Mouse (Mus musculus) liver, embryonic 16.5 days (tissue): ENCODE data around the gene Tjp1. TPM values are rescaled to one million over a fixed set of nuclear protein-coding genes. Genes with fewer than 3 reads are reported as not detected.

ENCODE experiments used
- ATAC-seq: fragments of 200-750 bp; cut with Nextera tagmentation; 2 replicates; pipeline ENCODE4 v1.8.0; 2017; ENCODE audit warnings: low read depth, mild to moderate bottlenecking, moderate number of reproducible peaks, moderate library complexity
- H3K27ac ChIP-seq: fragments of 300-500 bp; sonication (generic); 2 replicates; pipeline ENCODE4 v1.5.1; 2014; ENCODE audit warnings: mild to moderate bottlenecking, low read length
- H3K27me3 ChIP-seq: fragments of 300-500 bp; sonication (generic); 2 replicates; pipeline ENCODE4 v1.6.1; 2014; ENCODE audit warnings: low read depth, low read length, mixed read lengths; ENCODE audit not compliant: control insufficient read depth, insufficient read depth
- H3K36me3 ChIP-seq: fragments of 300-500 bp; sonication (generic); 2 replicates; pipeline ENCODE4 v1.6.1; 2014; ENCODE audit warnings: mild to moderate bottlenecking; ENCODE audit not compliant: control insufficient read depth, insufficient read depth
- H3K4me1 ChIP-seq: fragments of 300-500 bp; sonication (generic); 2 replicates; pipeline ENCODE4 v1.6.1; 2014; ENCODE audit warnings: low read depth, low read length, mixed read lengths; ENCODE audit not compliant: control insufficient read depth
- H3K4me2 ChIP-seq: fragments of 300-500 bp; sonication (generic); 2 replicates; pipeline ENCODE4 v1.6.1; 2014; ENCODE audit warnings: low read depth, low read length, mixed read lengths
- H3K4me3 ChIP-seq: fragments of 300-500 bp; sonication (generic); 2 replicates; pipeline ENCODE4 v1.5.1; 2014; ENCODE audit warnings: low read depth, mild to moderate bottlenecking, low read length
- H3K9ac ChIP-seq: fragments of 300-500 bp; sonication (generic); 2 replicates; pipeline ENCODE4 v1.6.1; 2014; ENCODE audit warnings: low read depth, low read length
- H3K9me3 ChIP-seq: fragments of 300-500 bp; sonication (generic); replicated peaks from 2 replicates; pipeline ENCODE4 v1.6.1; 2016; ENCODE audit warnings: low read length; ENCODE audit not compliant: control insufficient read depth
- WGBS: fragments of 180-500 bp; shearing (Covaris S2); extraction: QIAGEN DNeasy Blood & Tissue Kit; methylation state at CpG from one replicate; pipeline ENCODE4 v1.1.7; 2014; ENCODE audit not compliant: insufficient replicate concordance; 5-methylcytosine and 5-hydroxymethylcytosine counted together
- polyA plus RNA-seq: library from polyadenylated mRNA; unstranded; fragments of >200 nt; fragmentation: Nextera tagmentation; extraction: Ambion mirVana; gene quantifications from 2 replicates; pipeline ENCODE4 v1.2.1, GENCODE M21; 2015

Gene Tjp1
- polyA plus RNA-seq, 1 experiment from 2014 or later, result 5.1 TPM

DNA sequence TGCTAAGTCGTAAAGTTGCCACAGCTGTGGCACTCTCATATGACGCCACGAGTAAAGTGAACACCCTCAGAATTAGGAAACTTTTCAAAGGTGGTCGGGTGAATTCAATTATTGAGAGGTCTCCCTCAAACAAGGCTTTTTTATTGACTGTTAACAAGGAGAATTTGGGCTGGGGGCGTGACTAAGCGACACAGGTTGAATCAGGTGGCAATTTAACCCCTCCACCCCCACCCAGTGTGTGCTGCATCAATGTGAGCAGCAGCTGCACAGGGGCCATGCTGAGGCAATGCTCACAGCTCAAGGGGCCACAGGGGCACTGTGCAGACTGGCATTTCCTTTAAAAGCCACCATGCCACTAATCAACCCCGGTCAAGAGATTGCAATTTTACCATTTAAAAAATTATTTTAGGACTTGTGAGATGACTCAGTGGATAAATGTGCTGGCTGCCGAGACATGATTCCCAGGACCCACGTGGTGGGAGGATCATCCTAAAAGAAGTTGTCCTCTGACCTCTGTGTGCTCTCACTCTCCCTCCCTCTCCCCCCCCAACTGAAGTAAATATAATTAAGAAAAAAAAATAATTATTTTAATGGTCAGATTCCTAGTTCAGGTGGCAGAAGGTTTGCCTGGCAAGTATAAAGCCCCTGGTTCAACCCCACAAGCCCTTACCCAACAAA lies 96.4 kb downstream of the Tjp1 start:
- H3K36me3 ChIP-seq, result no peaks in the 10 kb centered on the region
- no peaks in the 10 kb centered on the region for H3K27me3 ChIP-seq
- H3K4me1 ChIP-seq, result no peaks in the 10 kb centered on the region
- no peak overlapping the region for H3K4me2 ChIP-seq
- H3K27ac ChIP-seq, result no peak overlapping the region
- no peak overlapping the region for H3K4me3 ChIP-seq
- no peak overlapping the region for H3K9ac ChIP-seq
- no peaks in the 10 kb centered on the region for H3K9me3 ChIP-seq
- no peak for ATAC-seq
- WGBS, result 34% methylated on average over 9 of the region's 9 CpGs

GRCm38 (mm10) chr7:65430401-65430800 lies 97.2 kb downstream of the Tjp1 start:
- Histone ChIP-seq H3K27ac (no peak overlapping the region), H3K9me3 (no peaks in the 10 kb centered on the region), H3K27me3 (no peaks in the 10 kb centered on the region), H3K9ac (no peak overlapping the region), H3K4me2 (no peak overlapping the region), H3K36me3 (no peaks in the 10 kb centered on the region), H3K4me3 (no peak overlapping the region), H3K4me1 (no peaks in the 10 kb centered on the region)
- 34% methylated on average over 8 of the region's 8 CpGs for WGBS
- no peak for ATAC-seq

DNA sequence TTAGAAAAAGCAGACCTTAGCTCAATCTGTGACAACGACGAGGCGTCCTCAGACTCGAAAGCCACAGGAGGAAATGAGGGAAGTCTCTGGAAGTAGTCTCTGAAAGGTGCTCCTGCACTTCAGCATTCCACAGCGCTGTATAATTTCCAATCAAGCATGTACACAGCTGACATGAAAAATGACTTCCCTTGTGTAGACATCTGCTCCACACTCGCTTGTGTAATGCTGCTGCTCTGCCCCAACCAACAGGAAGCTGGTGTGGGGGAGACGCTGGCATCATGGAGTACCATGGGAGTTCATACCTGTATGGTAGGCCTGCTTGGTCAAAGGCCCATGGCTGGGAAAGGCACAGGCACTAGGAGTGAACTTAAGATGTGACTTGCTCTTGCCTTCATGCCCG lies 103.1 kb downstream of the Tjp1 start:
- no peaks in the 10 kb centered on the region for H3K4me1 ChIP-seq
- WGBS, result 28% methylated on average over 8 of the region's 8 CpGs
- H3K4me2 ChIP-seq, result no peak overlapping the region
- ATAC-seq, result no peak
- H3K36me3 ChIP-seq, result no peaks in the 10 kb centered on the region
- H3K4me3 ChIP-seq, result no peak overlapping the region
- H3K27me3 ChIP-seq, result no peaks in the 10 kb centered on the region
- H3K27ac ChIP-seq, result no peak overlapping the region
- no peaks in the 10 kb centered on the region for H3K9me3 ChIP-seq
- H3K9ac ChIP-seq, result no peak overlapping the region

DNA sequence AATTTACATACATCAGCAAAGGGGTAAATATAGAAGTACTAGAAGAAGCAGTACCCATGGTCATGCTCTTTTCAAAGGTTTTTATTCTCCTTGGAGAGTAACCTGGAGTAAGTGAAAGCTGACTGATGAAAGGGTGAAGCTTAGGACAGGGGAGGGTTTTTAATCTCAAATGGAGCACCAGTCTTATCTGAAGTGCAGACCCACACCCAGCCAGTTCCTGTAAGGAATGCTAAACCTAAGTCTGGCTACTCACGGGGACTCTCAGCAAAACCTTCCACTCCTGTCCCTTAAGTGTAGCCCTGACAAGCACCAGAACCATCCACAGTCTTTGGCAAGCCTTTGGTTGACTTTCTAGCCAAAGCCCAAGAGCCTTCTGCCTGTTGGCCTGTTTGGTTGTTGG lies 105.1 kb downstream of the Tjp1 start:
- Histone ChIP-seq H3K9ac (no peak overlapping the region), H3K27ac (no peak overlapping the region), H3K27me3 (no peaks in the 10 kb centered on the region), H3K4me1 (no peaks in the 10 kb centered on the region), H3K4me2 (no peak overlapping the region), H3K4me3 (no peak overlapping the region), H3K36me3 (no peaks in the 10 kb centered on the region), H3K9me3 (no peaks in the 10 kb centered on the region)
- WGBS, result 25% methylated on average over 1 of the region's 1 CpGs
- ATAC-seq, result no peak

GRCm38 (mm10) chr7:65421451-65421850 lies 106.1 kb downstream of the Tjp1 start:
- 10% methylated on average over 10 of the region's 10 CpGs for WGBS
- no peaks in the 10 kb centered on the region for H3K36me3 ChIP-seq
- ATAC-seq, result peak; percentile 58
- H3K9me3 ChIP-seq, result no peaks in the 10 kb centered on the region
- H3K27ac ChIP-seq, result no peak overlapping the region
- no peak overlapping the region for H3K4me2 ChIP-seq
- no peaks in the 10 kb centered on the region for H3K27me3 ChIP-seq
- H3K9ac ChIP-seq, result no peak overlapping the region
- H3K4me1 ChIP-seq, result no peaks in the 10 kb centered on the region
- no peak overlapping the region for H3K4me3 ChIP-seq

DNA sequence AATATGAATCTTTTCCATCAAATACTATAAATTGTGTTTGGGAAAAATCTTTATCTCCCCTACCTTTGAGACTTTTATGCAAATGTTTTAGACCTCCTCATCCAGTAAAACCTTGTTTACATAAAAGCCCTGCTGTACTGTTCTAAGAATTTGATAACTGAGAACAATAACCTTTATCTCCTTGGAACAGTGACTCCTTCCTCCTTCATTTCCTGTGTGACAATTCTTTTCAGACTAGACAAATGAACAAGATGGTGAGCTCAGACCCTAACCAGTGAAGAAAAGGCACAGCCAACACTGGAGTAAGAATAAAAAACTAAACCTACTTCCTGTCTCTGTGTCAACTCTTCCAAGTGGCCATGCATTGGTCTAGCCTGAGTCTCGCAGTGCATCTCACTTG lies 107.7 kb downstream of the Tjp1 start:
- no peaks in the 10 kb centered on the region for H3K4me1 ChIP-seq
- WGBS, result 22% methylated on average over 1 of the region's 1 CpGs

DNA sequence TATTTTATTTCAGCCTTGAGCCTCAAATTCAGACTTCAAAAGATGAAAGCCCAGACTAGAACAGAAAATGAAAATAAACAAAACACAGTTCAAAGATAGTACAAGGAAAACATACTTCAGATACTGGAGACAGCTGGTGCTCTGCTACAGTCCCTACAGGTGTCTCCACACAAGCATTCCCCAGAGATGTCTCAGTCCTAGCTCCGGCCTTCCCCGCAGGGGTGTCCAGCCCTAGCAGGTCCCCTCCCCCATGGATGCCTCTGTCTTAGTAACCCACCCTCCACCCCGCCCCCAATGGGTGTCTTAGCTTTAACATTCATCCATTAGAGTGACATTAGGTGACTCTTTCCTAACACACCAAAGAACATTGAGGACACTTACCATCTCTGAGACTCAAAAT lies 108.6 kb downstream of the Tjp1 start:
- no peaks in the 10 kb centered on the region for H3K27me3 ChIP-seq
- ATAC-seq, result no peak
- 59% methylated on average over 3 of the region's 3 CpGs for whole genome bisulfite sequencing
- H3K9me3 ChIP-seq, result no peaks in the 10 kb centered on the region
- no peaks in the 10 kb centered on the region for H3K4me1 ChIP-seq
- H3K4me2 ChIP-seq, result no peak overlapping the region
- no peak overlapping the region for H3K27ac ChIP-seq
- no peaks in the 10 kb centered on the region for H3K36me3 ChIP-seq
- no peak overlapping the region for H3K4me3 ChIP-seq
- H3K9ac ChIP-seq, result no peak overlapping the region

More for the DNA sequence above, 107.7 kb downstream of the Tjp1 start:
- no peak overlapping the region for H3K4me2 ChIP-seq
- no peak overlapping the region for H3K9ac ChIP-seq
- no peak for ATAC-seq
- no peaks in the 10 kb centered on the region for H3K27me3 ChIP-seq
- no peaks in the 10 kb centered on the region for H3K9me3 ChIP-seq
- no peak overlapping the region for H3K4me3 ChIP-seq
- H3K36me3 ChIP-seq, result no peaks in the 10 kb centered on the region
- no peak overlapping the region for H3K27ac ChIP-seq

GRCm38 (mm10) chr7:65418366-65418911 lies 109.1 kb downstream of the Tjp1 start:
- no peak overlapping the region for H3K9ac ChIP-seq
- no peak for ATAC-seq
- no peaks in the 10 kb centered on the region for H3K27me3 ChIP-seq
- 52% methylated on average over 10 of the region's 10 CpGs for whole genome bisulfite sequencing
- H3K4me3 ChIP-seq, result no peak overlapping the region
- H3K36me3 ChIP-seq, result no peaks in the 10 kb centered on the region
- H3K4me1 ChIP-seq, result no peaks in the 10 kb centered on the region
- no peak overlapping the region for H3K27ac ChIP-seq
- no peaks in the 10 kb centered on the region for H3K9me3 ChIP-seq
- H3K4me2 ChIP-seq, result no peak overlapping the region

DNA sequence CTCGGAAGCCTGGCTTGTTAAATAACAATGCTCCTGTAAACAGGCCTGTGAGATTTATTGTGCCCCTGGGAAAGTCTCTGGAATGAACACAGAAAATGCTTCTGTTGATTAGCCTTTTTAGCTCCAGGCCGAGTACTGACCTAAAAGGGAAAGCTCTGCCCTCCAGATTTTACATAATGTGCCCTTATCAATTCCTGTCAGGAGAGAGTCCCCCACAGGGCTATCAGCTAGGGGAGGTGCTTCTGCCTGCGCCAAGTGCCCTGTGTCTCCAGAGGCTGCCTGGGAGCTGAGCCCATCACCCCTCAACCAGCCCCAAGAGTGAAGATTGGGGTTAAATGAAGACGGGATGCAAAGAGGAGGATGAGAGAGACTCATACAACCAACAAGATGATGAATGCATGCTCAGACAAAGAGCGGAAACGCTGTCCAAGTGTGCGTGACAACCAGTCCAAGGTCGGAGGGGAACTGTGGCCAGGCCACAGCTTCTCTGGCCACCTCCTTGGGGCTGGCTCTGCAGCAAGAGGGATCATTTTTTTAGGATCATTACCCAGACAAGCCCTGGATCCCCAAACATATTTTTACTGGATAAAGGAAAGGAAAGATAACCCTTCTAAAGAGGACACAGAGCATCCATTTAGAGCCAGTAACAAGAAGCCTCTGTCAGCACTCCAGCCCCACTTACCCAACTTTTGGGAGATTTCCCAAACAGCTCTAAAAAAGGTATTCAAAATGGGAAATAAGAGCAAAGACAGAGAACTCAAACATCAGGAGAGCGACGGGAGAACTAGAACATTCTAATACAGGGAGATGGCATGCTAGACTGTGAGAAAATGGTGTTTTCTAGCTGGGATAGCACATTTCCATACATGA lies 110.1 kb downstream of the Tjp1 start:
- Histone ChIP-seq H3K36me3 (no peaks in the 10 kb centered on the region), H3K4me2 (no peak overlapping the region), H3K9me3 (no peaks in the 10 kb centered on the region), H3K4me1 (no peaks in the 10 kb centered on the region), H3K27ac (no peak overlapping the region), H3K9ac (no peak overlapping the region), H3K4me3 (no peak overlapping the region), H3K27me3 (no peaks in the 10 kb centered on the region)
- WGBS, result 33% methylated on average over 10 of the region's 10 CpGs
- ATAC-seq, result no peak
